Mouse (Mus musculus) liver, postnatal 0 days (tissue): ENCODE data around the gene Pygl.

Experiments used
- CTCF ChIP-seq: sonication (generic); IDR thresholded peaks from 2 replicates; pipeline ENCODE4 v1.5.1; 2016; ENCODE audit warnings: antibody characterized with exemption, low read depth
- EP300 ChIP-seq: IDR thresholded peaks from 2 replicates; pipeline ENCODE4 v1.6.1; 2016; ENCODE audit warnings: antibody characterized with exemption, low read depth, mild to moderate bottlenecking

- TF ChIP-seq CTCF (no peak), EP300 (no peak)
These were observed 31.1 kb upstream of the Pygl start for GRCm38 (mm10) chr12:70262271-70262953.
